Mouse (Mus musculus) myocyte (in vitro differentiated cells): ENCODE data around the gene Rapgef1.

ENCODE experiments used
- CEBPB ChIP-seq: IDR thresholded peaks from 2 replicates; pipeline ENCODE4 v1.6.1; 2011; ENCODE audit warnings: mild to moderate bottlenecking, moderate library complexity; ENCODE audit not compliant: poor library complexity, insufficient read depth, severe bottlenecking
- MYOG ChIP-seq, 3 experiments: IDR thresholded peaks; one replicate each; pipeline ENCODE4 v1.6.1; 2011; ENCODE audit warnings: control low read depth in 2 of 3, low read depth in 2 of 3, mild to moderate bottlenecking in 2 of 3; ENCODE audit not compliant: insufficient read length in 2 of 3, control insufficient read depth in 1 of 3, insufficient read depth in 1 of 3
- POLR2A ChIP-seq: IDR thresholded peaks from one replicate; pipeline ENCODE4 v1.6.1; 2011; ENCODE audit warnings: low read depth, mild to moderate bottlenecking, control low read depth, moderate library complexity; ENCODE audit not compliant: insufficient read length
- POLR2AphosphoS2 ChIP-seq: IDR thresholded peaks from one replicate; pipeline ENCODE4 v1.6.1; 2011; ENCODE audit warnings: low read depth, control low read depth; ENCODE audit not compliant: insufficient read length
- SRF ChIP-seq: IDR thresholded peaks from one replicate; pipeline ENCODE4 v1.6.1; 2011; ENCODE audit warnings: low read depth; ENCODE audit not compliant: control insufficient read depth, insufficient read length
- TCF3 ChIP-seq: IDR thresholded peaks from one replicate; pipeline ENCODE4 v1.6.1; 2011; ENCODE audit warnings: low read depth, control low read depth; ENCODE audit not compliant: insufficient read length
- USF1 ChIP-seq: IDR thresholded peaks from one replicate; pipeline ENCODE4 v1.6.1; 2011; ENCODE audit warnings: low read depth, mild to moderate bottlenecking, control low read depth, moderate library complexity

DNA sequence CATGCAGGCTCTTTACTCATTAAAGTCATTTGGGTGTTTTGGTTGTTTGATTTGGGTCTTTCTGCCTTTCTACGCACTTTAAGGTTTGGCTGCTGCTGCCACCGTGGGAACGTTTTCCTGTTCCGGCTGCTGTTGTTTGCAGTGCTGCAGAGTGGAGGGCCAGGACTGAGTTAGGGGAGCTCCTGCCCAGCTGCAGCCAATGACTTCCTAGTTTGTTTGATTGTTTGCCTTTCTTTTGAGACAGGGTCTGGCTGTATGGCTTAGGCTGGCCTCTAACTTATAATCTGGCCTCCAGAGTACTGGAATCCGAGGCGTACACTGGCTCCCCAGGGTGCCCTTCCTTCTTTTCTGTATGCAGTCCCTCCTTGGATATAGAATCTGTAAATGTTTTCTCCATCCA lies 57.0 kb downstream of the Rapgef1 start:
- no peak for TF ChIP-seq POLR2A
- TF ChIP-seq USF1: no peak
- TF ChIP-seq CEBPB: no peak
- no peak for TF ChIP-seq SRF
- no peak for TF ChIP-seq TCF3
- no peak for TF ChIP-seq POLR2AphosphoS2
- TF ChIP-seq MYOG (IDR thresholded peaks at IDR 0.05; ENCODE audit: control insufficient read depth in 1 of 3, insufficient read depth in 1 of 3, insufficient read length in 2 of 3, low read depth in 2 of 3): no peak
